Mouse (Mus musculus) left cerebral cortex, adult 11 months (tissue): ENCODE measurements around the gene Hoxc5.

ENCODE experiments used
- DNase-seq: peaks from one replicate; pipeline ENCODE4 v3.0.0; 2022; ENCODE audit warnings: low spot score

The Hoxc5 gene

GRCm38 (mm10) chr15:102990461-102991397, 23.5 kb downstream of the Hoxc5 start, which contains the start of gene Hoxc8:
Gene Hoxc8, plus strand, starts transcription at chr15:102990607.
- no peak for DNase-seq

- DNase-seq: no peak
These were observed 24.5 kb downstream of the Hoxc5 start for GRCm38 (mm10) chr15:102991782-102992181.

- no peak for DNase-seq
These were observed 25.0 kb downstream of the Hoxc5 start for GRCm38 (mm10) chr15:102992206-102992605.

GRCm38 (mm10) chr15:102992863-102993262, 25.6 kb downstream of the Hoxc5 start:
- no peak for DNase-seq

GRCm38 (mm10) chr15:102996548-102996947, 29.3 kb downstream of the Hoxc5 start:
- DNase-seq: no peak

GRCm38 (mm10) chr15:102997431-102997830, 30.2 kb downstream of the Hoxc5 start:
- DNase-seq: no peak

- DNase-seq: no peak
These were observed 30.7 kb downstream of the Hoxc5 start, which contains the start of gene Hoxc6 for GRCm38 (mm10) chr15:102997939-102998355. Gene Hoxc6, plus strand, starts transcription at chr15:102998257.

- DNase-seq: no peak
These were observed 31.5 kb downstream of the Hoxc5 start for GRCm38 (mm10) chr15:102998608-102999182.

- no peak for DNase-seq
These were observed 32.1 kb downstream of the Hoxc5 start for GRCm38 (mm10) chr15:102999183-102999831.

- DNase-seq: no peak
These were observed 32.7 kb downstream of the Hoxc5 start for GRCm38 (mm10) chr15:102999955-103000354.

- no peak for DNase-seq
These were observed 33.3 kb downstream of the Hoxc5 start for GRCm38 (mm10) chr15:103000501-103000901.

GRCm38 (mm10) chr15:103001370-103001769, 34.1 kb downstream of the Hoxc5 start:
- no peak for DNase-seq

GRCm38 (mm10) chr15:103002156-103002555, 34.9 kb downstream of the Hoxc5 start:
- DNase-seq: no peak

GRCm38 (mm10) chr15:103002821-103003448, 35.7 kb downstream of the Hoxc5 start:
- DNase-seq: no peak

- DNase-seq: no peak
These were observed 38.1 kb downstream of the Hoxc5 start for GRCm38 (mm10) chr15:103005308-103005707.

GRCm38 (mm10) chr15:103005797-103006196, 38.6 kb downstream of the Hoxc5 start:
- no peak for DNase-seq

GRCm38 (mm10) chr15:103006326-103006725, 39.1 kb downstream of the Hoxc5 start:
- DNase-seq: no peak

GRCm38 (mm10) chr15:103009265-103010111, 42.2 kb downstream of the Hoxc5 start:
- DNase-seq: no peak

- no peak for DNase-seq
These were observed 43.0 kb downstream of the Hoxc5 start for GRCm38 (mm10) chr15:103010112-103010846.

- DNase-seq: no peak
These were observed 43.8 kb downstream of the Hoxc5 start for GRCm38 (mm10) chr15:103010847-103011555.
